Mouse (Mus musculus): Measurements from ENCODE around the gene Utp14a.

The Utp14a gene

DNA sequence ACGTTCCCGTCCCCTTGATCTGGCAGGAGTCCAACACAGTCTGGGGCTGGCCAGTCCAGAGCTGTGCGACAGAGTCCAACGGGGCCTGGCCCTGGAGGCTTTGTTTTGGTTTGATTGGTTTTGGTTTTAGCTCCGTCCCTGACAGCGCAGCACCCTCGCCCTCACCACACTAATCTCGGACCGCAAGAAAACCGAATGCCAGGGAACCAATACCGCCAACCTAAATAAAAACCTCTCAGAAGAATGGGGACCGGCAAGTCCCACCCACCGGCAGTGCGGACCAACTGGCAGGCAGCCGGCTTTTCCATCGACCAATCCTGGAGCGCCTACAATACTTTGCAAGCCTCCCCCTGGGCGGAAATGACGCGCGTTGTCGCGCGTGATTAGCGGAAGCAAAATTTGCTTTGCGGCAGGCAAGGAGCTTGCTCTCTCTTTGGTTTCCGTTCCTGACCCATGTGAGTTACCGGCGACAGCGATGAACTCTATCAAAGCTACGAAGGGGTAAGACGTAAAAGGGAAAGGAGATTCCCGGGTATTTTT is at the start of gene Utp14a:
Utp14a (plus strand) TSS at position 395 of the 540 bp plus-strand sequence.
- POLR2A ChIA-PET: interaction anchor here (0.5 to 2.0 kb wide), 94 partner anchors 8 to 334 kb away, joined by 3 to 26 read pairs (median 4); partner anchors contain the start of genes Zdhhc9 (in 3 of the 4), Aifm1 (in 1 of the 4) and Elf4 (in 1 of the 4)
- CTCF ChIA-PET: interaction anchor here in 2 of 4 experiments (0.7 to 0.8 kb wide), 4 partner anchors 58 to 237 kb away, joined by 3 to 12 read pairs (median 8); no protein-coding TSS in a partner anchor

DNA sequence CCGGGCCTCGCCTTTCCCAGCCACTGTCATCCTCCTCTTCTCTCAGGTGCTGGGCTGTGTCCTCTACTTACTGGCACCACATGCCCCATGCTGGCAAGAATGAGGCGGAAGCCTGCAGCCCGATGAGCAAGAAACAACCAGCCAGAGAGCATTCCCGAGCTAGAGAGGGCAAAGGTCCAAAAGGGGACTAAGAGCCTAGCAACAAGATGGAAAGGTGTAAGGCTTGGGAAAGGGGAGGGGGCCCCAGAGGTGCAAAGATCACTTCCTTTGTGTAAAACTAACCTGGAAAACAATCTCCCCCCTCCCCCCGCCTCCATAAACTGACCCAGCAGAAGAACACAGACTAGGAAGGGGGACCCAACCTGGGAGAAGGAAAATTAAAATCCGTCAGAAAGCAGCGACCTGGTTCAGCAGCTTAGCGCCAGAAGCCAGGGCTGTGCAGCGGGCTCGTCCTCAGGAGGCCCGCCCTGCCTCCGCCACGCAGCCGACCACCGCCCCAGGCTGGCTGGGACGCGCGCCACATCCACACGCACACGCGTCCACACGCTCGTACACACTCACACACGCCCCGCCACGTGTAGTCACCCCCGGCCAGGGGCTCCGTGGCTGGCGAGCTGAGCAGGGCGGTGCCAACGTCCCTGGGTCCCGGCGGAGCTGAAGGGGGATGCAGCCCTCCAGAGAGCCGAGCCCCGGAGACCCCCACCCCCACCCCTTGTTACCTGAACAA is 48.7 kb upstream of the Utp14a start:
- CTCF ChIA-PET: interaction anchor here in 1 of 4 experiments (0.8 to 1.4 kb wide), 3 partner anchors 9 to 202 kb away, joined by 3 to 7 read pairs (median 3); no protein-coding TSS in a partner anchor
- POLR2A ChIA-PET: interaction anchor here in 3 of 4 experiments (0.6 to 3.0 kb wide), 25 partner anchors 8 to 204 kb away, joined by 3 to 21 read pairs (median 4); partner anchors contain the start of gene Utp14a (in 3 of the 3)

DNA sequence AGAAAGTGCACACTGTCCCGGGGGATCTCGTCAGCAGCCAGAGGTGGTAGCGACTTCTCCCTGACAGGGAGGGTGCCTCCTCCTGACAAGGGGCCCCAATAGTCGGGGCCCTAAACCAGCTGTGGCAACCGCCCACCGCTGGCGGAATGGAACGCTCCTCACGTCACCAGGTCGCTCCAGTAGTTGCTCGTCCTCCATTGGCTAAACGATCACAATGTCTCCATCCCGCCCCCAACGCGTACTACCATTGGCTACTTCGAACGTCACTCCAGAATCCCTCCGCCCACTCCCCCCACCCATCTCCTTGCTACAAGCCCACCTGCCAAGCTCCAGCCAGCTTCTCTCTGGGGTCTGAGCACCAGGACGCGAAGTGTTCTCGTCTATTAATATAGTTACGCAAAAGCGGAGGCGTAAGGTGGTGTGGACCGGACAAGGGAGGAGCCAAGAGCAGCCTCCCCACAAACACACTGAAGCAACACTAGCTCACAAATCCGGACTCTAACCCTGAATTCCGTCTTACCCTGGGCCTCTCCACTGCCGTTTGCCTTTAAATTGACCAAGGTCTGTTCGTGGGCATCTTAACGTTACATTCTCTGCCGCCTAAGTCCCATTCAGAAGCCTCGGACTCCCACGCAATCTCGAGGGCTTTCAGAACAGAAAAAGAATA is 48.0 kb upstream of the Utp14a start, which contains the start of gene Zdhhc9:
Zdhhc9 (minus strand) TSS at position 360 of the 667 bp plus-strand sequence.
- POLR2A ChIA-PET: interaction anchor here in 3 of 4 experiments (0.5 to 3.0 kb wide), 30 partner anchors 9 to 203 kb away, joined by 3 to 21 read pairs (median 4); partner anchors contain the start of gene Utp14a (in 3 of the 3)
- CTCF ChIA-PET: interaction anchor here (0.6 to 1.7 kb wide), 10 partner anchors 9 to 224 kb away, joined by 3 to 7 read pairs (median 4); no protein-coding TSS in a partner anchor

DNA sequence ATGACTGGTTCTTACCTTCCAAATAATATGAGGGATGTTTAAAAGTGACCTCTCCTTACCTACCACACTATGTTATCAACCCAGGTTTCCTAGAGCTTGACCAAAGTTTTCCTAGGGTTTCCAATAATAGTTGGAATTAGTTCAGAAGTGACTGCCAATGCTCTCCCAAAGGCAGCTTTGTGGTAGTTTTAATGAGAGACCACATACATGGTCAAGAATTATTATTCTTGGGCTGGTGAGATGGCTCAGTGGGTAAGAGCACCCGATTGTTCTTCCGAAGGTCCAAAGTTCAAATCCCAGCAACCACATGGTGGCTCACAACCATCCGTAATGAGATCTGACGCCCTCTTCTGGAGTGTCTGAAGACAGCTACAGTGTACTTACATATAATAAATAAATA is 46.9 kb upstream of the Utp14a start:
- POLR2A ChIA-PET: interaction anchor here in 3 of 4 experiments (0.6 to 3.0 kb wide), 3 partner anchors 12 to 95 kb away, joined by 4 to 21 read pairs (median 7); partner anchors contain the start of gene Utp14a (in 1 of the 3)
- CTCF ChIA-PET: interaction anchor here in 2 of 4 experiments (1.3 to 1.7 kb wide), 3 partner anchors 85 to 190 kb away, joined by 3 to 5 read pairs (median 4); no protein-coding TSS in a partner anchor

DNA sequence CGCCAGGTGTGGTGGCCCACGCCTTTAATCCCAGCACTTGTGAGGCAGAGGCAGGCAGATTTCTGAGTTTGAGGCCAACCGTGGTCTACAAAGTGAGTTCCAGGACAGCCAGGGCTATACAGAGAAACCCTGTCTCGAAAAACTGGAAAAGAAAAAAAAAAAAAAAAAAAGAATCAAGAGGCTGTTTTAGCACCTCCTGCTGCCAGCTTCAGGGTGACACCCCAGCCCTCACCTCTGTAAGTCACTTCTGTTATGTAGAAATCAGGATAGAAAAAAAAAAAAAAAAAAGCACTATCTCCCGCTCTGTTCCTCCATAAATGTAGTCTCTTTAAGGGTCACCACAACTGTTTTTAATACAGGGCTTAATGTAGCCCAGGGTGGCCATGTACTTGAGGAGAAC is 37.2 kb upstream of the Utp14a start:
- ChIA-PET CTCF (interaction anchor here in 2 of 4 experiments (0.6 to 0.7 kb wide), 3 partner anchors 26 to 218 kb away, joined by 3 to 5 read pairs (median 4); no protein-coding TSS in a partner anchor), POLR2A (interaction anchor here in 1 of 4 experiments (1.0 kb wide), 1 partner anchor 11 kb away, joined by 3 read pairs; the partner anchor contains the start of gene Zdhhc9)

DNA sequence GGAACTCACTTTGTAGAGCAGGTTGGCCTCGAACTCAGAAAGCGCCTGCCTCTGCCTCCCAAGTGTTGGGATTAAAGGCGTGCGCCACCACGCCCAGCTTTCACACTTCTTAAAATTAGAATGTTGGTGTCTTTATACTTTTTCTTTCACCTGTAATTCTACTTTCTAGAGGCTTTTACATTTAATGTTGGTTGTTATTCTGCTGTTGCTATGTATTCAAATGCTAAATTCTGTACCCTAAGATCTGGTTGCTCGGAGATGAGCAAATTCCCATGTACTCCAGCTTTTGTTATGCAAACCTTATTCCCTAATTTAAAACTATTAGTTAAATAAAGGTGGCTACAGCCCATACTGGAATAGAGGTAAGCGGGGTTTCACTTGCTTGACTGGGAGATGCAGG is 34.0 kb upstream of the Utp14a start:
- ChIA-PET POLR2A (interaction anchor here in 3 of 4 experiments (0.7 to 2.8 kb wide), 8 partner anchors 9 to 82 kb away, joined by 3 to 8 read pairs (median 4); partner anchors contain the start of gene Zdhhc9 (in 2 of the 3)), CTCF (interaction anchor here in 1 of 4 experiments (1.4 kb wide), 1 partner anchor 128 kb away, joined by 3 read pairs; no protein-coding TSS in a partner anchor)

DNA sequence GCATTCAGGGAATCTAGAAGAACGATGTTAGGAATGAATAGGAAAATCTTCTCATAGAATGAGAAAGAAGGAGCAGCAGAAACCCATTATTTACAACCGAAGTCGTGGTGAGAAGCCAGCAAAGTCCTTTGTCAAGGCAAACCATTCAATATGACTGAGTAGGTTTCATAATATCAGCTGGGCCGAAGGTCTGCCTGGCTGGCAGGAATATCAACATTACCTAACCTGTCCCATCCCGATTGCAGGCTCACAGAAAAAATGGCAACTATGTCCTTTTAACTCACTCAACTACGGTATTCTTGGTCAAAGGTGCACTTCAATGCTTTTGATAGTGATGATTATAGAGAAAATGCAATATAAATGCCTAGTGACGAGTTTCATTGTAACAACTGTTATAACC is 30.4 kb upstream of the Utp14a start:
- POLR2A ChIA-PET: no interaction called here
- CTCF ChIA-PET: no interaction called here

DNA sequence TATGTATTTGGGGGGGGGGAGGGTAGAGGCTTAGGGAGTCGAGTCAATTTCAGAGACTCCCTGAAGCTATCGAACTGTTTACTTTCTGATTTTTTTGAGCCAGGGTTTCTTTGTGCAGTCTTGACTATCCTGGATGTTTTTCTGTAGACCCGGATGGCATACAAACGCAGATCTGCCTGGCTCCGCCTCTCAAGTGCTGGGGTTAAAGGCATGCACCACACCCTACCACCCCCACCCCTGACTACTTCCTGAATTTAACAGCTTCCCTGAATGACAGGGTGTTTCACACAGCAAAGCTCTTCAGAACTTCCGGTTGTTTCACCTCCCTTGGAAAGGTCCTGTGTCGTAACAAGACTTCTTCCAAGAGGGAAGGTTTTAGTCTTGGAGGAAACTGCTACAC is 22.2 kb upstream of the Utp14a start:
- ChIA-PET POLR2A (interaction anchor here (0.5 to 2.3 kb wide), 13 partner anchors 10 to 165 kb away, joined by 3 to 13 read pairs (median 3); partner anchors contain the start of gene Utp14a (in 3 of the 4)), CTCF (interaction anchor here in 1 of 4 experiments (0.6 kb wide), 1 partner anchor 93 kb away, joined by 4 read pairs; no protein-coding TSS in a partner anchor)

DNA sequence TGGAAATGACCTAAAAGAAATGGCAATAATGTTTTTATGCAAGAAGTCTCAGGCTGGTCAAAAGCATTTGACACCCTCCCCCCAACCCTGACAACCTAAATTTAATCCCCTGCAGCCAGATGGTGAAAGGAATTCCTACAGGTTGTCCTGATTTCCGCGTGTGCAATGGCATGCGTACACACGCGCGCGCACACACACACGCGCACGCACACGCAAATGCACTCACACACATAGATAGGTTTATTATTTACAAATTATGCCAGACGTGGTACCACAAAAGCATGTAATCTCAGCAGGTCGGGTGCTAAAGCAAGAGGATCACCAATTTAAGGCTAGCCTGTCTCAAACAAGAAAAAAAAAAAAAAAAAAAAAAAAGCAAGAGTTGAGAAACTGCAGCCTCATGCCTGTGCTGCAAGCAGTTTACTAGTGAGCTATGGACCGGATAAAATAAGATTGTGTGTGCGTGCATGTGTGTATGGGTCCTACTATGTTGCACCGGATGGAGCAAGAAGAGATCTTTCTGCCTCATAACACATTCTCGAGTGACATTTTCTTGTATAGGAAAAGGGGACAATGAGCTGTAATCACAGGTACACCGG is 733 bp upstream of the Utp14a start:
- POLR2A ChIA-PET: interaction anchor here (0.5 to 2.0 kb wide), 80 partner anchors 9 to 335 kb away, joined by 3 to 26 read pairs (median 5); partner anchors contain the start of genes Zdhhc9 (in 2 of the 4), Aifm1 (in 1 of the 4) and Elf4 (in 1 of the 4)
- CTCF ChIA-PET: interaction anchor here in 2 of 4 experiments (0.5 to 0.7 kb wide), 4 partner anchors 58 to 197 kb away, joined by 3 to 12 read pairs (median 8); no protein-coding TSS in a partner anchor

DNA sequence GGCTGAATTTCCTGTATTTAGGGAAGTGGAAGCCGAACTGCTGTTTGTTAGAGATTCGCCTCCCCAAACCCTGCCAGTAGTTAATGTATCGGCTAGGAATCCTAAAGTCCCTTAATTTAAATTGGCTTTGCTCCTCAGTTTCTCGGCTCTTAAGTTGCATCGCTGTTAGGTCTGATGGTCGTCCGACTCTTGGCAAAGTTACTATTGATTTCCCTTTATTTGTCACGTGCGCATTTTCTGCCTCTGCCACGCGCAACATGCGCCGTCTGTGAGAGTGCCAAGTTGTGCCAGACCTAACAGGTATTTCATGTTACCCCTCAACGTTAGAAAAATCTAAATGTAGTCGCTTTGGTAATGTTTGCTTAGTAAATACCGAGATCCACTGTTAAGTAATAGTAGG is 349 bp downstream of the Utp14a start:
- ChIA-PET CTCF (interaction anchor here in 1 of 4 experiments (0.8 kb wide), 1 partner anchor 237 kb away, joined by 3 read pairs; no protein-coding TSS in a partner anchor), POLR2A (interaction anchor here in 3 of 4 experiments (0.6 to 2.0 kb wide), 81 partner anchors 8 to 333 kb away, joined by 3 to 26 read pairs (median 4); partner anchors contain the start of genes Zdhhc9 (in 3 of the 3), Aifm1 (in 1 of the 3) and Elf4 (in 1 of the 3))

DNA sequence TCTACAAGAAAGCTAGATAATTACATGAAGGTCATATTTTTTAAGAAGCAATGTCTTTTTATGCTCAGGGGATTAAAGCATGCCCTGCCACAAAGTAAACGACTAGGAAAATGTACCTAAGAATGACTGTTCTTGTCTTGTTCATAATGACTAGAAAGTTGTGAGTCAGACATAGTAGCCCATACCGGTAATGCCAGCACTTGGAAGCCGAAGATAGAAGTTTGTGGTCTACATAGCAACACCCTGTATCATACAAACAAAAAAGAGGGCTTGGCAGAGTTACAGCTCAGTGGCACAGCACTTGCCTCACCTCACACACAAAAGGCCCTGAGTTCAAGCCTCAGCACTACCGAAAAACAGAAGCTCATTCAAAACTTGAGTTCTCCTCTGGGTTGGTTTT is 15.0 kb downstream of the Utp14a start:
- CTCF ChIA-PET: no interaction called here
- POLR2A ChIA-PET: interaction anchor here in 3 of 4 experiments (0.7 to 3.0 kb wide), 12 partner anchors 11 to 139 kb away, joined by 3 to 16 read pairs (median 3); partner anchors contain the start of gene Utp14a (in 3 of the 3)

DNA sequence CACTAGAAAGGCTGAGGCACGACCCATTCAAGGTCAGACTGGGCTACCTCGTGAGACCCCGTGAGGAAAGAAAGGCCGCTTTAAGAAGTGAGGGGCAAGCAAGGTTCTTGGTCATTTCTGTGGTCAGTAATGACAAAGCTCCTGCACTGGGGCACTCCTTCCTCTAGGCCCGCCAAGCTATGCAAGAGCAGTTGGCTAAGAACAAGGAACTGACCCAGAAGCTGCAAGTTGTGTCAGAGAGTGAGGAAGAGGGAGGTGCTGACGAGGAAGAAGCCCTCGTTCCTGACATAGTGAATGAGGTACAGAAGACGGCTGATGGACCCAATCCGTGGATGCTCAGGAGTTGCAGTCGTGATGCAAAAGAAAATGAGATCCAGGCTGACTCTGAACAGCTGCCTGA is 18.0 kb downstream of the Utp14a start:
- ChIA-PET POLR2A (interaction anchor here in 1 of 4 experiments (2.1 kb wide), 1 partner anchor 18 kb away, joined by 7 read pairs; the partner anchor contains the start of gene Utp14a), CTCF (interaction anchor here in 1 of 4 experiments (0.6 kb wide), 1 partner anchor 9 kb away, joined by 3 read pairs; no protein-coding TSS in a partner anchor)

DNA sequence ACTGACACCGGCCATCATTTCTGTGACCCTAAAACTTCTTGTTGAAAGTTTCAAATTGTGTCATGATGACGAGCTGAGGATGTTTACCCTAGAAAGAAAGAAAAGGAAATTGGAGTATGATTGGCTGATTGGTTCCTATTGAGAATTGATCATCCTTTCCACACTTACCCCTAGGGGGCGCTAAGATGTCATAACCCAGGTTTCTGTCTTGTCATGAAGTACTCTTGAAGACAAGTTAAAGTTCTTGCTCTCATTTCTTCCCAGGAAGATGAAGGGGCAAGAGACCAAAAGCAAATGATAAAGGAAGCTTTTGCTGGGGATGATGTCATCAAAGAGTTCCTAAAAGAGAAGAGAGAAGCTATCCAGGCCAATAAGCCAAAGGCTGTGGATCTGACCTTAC is 21.4 kb downstream of the Utp14a start:
- CTCF ChIA-PET: interaction anchor here in 1 of 4 experiments (0.5 kb wide), 1 partner anchor 102 kb away, joined by 4 read pairs; no protein-coding TSS in a partner anchor
- POLR2A ChIA-PET: interaction anchor here (0.6 to 1.3 kb wide), 4 partner anchors 13 to 26 kb away, joined by 3 to 4 read pairs (median 4); no protein-coding TSS in a partner anchor

DNA sequence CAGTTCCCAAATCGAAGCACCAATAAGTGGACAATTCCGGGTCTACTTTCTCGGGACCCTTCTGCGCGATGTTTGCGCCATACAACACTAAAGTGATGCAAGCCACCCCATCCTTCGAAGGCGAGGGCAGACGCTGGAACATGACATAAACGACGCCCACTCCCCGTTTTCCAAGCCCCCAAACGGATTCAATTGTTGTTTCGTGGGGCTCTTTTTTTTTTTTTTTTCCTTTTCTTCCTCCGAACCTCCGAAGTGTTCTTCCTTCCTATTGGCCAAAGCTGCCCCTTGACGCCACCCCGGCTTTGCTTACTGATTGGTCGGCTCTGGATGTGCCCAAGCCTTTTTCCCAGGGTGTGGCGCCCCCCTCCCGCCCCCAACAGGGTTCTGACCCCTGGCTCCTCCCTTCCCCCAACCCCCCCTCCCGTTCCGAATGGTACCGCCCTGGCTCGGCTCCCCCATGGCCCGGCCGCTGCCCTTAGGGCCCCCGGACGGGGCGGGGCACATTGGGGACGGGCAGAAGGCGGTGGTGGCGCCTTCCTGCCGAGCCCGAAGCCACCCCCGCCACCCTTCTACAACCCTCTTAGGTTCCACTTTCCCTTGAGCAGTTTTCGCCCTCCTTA is 27.8 kb downstream of the Utp14a start:
- ChIA-PET CTCF (interaction anchor here in 2 of 4 experiments (0.7 to 1.0 kb wide), 4 partner anchors 99 to 222 kb away, joined by 4 to 5 read pairs (median 4); no protein-coding TSS in a partner anchor), POLR2A (interaction anchor here in 3 of 4 experiments (0.6 to 1.6 kb wide), 10 partner anchors 20 to 300 kb away, joined by 3 to 6 read pairs (median 3); partner anchors contain the start of gene Utp14a (in 2 of the 3))

DNA sequence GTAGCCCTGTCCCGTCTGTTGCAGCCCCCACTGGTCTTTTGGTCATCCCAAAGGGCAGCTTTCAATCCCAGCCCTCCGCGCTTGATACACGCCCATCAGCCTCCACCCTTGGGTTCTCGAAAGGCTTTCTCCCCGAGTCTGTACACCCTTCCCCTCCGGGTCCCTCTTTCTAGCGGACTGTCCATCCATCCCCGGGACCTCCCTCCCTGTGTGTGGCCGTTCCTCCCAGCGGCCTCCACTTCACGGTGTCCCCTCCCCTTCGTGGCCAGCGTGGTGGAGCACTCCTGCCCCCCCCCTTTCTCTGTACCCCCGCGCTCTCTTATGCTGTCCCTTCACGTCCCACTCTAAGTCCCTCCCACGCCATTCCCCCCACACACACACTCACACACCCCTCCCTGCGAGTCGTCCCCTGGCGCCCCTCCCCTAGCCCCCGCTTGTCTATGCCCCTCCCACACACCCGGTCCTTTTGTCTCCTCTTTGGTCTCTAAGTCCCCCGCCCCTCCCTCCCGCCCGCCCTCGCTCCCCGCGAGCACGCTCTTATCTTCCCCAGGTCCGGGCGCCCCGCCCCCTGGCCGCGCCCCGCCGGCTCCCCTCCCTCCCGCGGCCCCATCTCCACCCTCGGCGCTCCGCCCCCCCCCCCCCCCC is 28.5 kb downstream of the Utp14a start:
- CTCF ChIA-PET: interaction anchor here in 2 of 4 experiments (0.7 to 1.0 kb wide), 4 partner anchors 98 to 223 kb away, joined by 4 to 5 read pairs (median 4); no protein-coding TSS in a partner anchor

DNA sequence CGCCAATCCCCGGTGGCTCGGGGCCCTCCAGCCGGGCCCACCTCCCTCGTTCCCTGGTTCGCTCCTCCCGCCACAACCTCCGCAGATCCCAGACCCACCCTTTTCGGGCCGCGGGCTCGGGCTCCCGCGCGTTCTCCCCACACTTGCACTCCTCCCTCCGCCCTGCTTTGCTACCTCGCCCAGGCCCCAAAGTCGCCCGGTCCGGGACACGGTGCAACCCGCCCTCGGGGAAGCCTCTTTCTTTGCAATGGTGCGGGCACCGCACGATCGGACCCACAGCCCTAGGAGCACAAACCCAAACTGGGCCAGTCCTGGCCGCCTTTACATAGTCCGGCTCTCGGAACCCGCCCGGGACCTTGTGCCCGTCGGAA is 29.0 kb downstream of the Utp14a start:
- ChIA-PET CTCF (no interaction called here), POLR2A (no interaction called here)

More for the DNA sequence above, 28.5 kb downstream of the Utp14a start:
- POLR2A ChIA-PET: interaction anchor here in 3 of 4 experiments (0.6 to 1.0 kb wide), 7 partner anchors 20 to 297 kb away, joined by 3 to 6 read pairs (median 3); partner anchors contain the start of gene Utp14a (in 2 of the 3)

Measured in embryonic stem cell, embryonic (primary cell).